Mouse (Mus musculus) lung, postnatal 4 days (tissue): Measurements from ENCODE around the gene Fkbp5.
A peak's percentile ranks its signal among the peaks of the same experiment; 100 is the strongest.

Experiments used
- DNase-seq, 2 experiments: peaks; one replicate each; pipeline ENCODE4 v3.0.0; 2021

Gene Fkbp5

DNA sequence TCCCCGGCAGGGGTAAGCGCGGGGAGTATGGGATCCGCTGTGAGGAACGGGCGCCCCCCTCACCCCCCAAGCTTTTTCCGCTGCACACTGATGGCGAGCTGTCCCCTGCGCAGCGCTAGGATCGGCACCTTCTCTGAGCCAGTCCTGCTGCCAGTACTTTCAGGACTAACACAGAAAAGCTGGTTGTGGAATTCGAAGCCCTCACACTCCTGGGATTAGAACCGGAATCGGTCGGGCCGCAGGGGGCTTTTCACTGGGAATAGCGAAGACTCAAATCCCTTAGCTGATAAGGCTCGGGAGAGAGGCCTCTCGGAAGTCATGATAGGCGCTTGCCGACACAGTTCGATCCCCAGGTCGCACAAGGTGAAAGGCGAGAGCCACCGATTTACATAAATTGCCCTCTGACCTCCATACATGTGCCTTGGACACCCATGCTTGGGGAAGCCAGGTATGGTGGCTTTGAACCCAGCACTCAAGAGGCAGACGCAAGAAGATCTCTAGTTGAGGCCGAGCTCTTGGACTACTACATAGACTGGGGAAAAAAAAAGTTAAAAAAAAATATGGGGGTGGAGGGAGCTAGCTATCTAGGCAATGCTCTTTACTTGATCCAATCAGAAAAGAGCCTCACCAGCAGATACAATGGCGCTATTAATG, 6.2 kb upstream of the Fkbp5 start:
- no peak for DNase-seq

DNA sequence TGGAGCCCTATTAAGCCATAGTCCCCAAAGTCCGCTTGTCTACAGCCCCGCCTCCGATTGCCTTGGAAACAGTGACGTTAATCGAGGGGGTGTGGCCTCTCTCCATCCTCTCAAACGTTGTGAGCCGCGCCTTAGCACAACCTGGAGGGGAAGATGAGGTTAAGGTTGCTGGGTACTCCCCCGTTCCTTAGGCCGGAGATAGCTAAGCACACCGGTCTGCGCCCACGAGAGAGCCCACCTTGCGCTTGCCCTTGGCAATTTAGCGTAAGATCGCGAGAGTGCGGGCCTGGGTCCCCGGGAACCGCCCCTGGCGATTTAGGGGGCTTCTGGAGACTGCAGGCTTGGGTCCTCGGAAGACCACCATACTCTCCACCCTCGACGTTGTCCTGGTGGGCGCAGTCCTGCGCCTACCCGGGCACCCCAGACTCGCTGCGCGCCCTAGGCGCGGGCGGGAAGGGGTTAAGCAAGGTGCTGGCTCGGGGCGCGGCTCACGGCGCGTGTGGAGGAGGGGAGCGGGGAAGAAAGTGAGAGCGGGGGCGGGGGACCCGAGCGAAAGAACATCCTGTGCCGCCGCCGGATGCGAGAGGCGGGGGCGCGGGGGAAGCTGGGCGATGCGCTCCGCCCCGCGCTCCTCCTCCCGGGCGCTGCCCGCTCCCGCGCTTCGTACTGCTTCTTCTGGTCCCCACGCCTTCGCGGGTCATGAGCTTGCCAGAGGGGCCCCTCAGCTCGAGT, 5.5 kb upstream of the Fkbp5 start:
- DNase-seq, result peak; percentile 91 to 94

DNA sequence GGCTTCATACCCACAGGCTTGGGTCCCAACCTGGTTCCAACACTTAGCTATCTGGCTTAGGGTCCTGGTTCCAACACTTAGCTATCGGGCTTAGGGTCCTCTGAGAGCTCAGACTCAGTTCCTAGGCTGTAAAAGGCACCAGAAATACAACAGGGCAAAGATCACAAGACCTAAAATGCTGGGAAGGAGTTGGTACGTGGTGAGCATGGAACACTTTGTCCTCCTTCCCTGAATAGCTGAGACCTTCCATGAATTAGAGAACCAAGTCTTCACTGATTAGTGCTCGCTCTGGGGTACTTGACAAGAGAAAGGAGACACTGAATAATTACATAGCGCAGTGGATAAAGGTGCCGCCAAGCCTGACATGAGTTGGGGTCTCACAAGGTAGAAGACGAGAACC, 4.6 kb upstream of the Fkbp5 start:
- no peak for DNase-seq

DNA sequence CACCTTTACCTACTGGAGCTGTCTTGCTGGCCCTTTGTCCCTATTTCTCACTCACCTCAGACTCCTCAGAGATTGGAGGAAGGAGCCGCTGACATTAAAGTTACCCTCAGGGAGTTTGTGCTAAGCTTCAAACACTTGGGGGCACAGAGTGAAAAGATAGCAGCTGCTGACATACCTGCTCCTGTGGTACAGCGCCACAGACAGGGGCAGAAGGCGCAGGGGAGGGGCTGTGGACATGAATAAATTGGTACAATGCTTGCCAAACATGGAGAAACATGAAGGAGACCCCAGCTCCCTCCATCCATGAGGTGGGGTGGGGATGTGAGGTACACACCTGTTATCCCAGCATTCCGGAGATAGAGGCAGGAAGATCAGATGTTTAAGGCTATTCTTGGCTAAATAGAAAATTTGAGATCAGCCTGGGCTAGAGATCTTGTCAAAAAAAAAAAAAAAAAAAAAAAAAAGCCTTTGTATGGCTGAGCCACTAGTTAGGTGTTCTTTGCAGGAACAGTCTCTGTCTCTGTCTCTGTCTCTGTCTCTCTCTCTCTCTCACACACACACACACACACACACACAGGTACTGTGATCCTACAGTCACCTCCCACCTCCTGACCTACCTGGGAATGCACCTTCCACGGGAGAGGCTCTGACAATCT, 3.9 kb upstream of the Fkbp5 start:
- DNase-seq, result no peak

DNA sequence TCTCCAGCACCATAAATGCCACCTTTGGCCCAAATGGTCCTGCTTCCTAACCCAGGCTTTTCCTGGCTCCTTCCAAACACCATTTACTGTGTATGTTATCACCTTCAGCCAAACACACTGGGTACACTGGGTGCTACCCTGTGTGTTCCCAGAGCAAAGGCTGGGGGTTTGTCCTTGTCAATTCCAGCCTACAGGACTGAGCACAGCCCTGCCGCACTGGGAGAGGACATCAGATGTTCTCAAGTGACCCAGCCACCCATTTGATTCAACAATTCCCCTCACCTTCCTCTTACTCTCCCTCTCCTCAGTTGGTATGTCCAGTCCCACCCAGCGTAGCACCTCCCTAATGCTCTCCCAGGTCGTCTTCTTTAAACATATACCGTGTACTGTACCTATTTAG, 3.2 kb upstream of the Fkbp5 start:
- no peak for DNase-seq

DNA sequence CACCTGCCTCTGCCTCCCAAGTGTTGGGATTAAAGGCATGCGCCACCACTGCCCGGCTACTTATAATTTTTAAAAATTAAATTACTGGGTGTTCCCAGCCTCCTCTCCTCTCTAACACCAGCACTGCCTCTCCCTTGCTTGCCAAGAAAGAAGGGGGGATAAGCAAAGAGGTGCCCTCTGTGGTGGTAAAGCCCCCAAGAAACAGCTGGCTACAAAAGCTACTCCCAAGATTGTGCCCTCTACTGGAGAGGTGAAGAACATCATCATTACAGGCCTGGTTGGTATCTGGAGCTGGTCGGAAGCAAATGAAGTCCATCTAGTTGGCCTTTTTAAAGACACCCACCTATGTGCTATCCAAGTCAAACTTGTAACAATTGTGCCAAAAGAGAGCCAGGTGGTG, 2.5 kb upstream of the Fkbp5 start:
- DNase-seq, result peak in 1 of 2 experiments; percentile 10

DNA sequence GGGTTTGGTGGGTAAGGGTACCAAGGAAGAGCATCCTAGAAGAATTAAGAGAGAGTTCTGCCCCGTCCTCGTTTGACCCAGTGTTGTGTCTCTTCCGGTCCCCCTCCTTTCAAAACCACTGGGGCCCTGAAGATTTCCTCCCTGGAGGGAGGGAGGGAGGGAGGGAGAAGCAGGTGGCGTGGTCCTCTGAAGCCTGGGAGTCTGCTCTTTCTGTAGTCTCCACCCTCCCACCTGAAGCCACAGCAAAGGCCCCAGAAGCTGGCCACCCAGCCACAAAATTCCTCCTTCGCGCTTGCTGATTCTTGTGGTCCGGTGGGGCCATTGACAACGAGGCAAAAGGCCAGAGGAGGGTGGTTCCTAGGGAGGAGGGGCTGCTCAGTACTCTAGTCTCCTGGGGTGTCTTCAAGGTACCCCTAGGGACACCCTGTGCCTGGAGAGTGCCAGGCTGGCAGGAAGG, 1.3 kb upstream of the Fkbp5 start:
- DNase-seq, result peak; percentile 15 to 36

DNA sequence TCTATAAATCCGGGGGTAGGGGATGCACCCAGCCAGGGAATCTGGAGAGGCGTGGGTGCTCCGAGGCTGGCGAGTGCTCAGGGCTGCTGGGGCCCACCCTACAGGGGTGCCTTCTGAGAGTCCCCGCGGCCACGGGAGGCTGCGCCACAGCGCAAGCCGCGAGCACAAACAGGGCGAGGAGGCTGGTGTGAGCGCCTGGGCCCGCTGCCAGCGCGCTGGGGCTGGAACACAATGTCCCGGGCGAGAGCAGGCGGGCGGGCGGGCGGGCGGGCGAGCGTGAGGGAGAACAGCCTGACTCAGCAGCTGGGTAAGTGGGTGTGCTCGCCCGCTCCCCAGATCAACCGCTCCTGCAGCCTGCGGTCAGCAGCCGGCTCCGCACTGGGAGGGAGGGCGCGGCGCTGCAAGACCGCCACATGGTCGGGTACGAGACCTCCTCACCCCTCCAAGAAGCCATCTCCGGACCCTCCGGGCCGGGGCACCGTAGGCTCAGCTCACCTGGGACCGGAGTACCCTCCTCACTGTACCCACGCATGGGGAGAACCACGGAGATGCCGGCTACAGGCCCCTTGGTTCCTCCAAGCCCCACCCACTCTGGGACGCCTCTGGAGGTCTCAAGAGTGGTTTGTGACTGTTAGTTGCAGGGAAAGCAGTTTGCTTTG, 758 bp upstream of the Fkbp5 start:
- peak; percentile 88 to 95 for DNase-seq

DNA sequence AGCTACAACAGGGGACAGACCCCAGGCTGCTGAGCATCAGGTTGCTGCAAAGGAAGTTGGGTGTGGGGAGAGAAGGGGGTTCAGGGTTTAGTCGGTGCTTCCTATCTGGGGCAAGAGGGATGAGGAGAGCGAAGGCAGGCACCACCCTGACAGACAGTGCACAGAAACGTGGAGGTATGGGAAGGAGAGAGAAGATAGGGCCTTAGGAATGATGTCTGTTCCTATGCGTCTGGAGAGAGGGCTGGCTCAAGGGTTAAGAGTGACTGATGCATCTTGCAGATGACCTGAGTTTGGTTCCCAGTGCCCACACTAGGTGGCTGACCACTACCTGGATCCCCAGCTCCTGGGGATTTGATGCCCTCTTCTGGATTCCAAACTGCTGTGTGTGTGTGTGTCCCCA, 446 bp downstream of the Fkbp5 start:
- no peak for DNase-seq

DNA sequence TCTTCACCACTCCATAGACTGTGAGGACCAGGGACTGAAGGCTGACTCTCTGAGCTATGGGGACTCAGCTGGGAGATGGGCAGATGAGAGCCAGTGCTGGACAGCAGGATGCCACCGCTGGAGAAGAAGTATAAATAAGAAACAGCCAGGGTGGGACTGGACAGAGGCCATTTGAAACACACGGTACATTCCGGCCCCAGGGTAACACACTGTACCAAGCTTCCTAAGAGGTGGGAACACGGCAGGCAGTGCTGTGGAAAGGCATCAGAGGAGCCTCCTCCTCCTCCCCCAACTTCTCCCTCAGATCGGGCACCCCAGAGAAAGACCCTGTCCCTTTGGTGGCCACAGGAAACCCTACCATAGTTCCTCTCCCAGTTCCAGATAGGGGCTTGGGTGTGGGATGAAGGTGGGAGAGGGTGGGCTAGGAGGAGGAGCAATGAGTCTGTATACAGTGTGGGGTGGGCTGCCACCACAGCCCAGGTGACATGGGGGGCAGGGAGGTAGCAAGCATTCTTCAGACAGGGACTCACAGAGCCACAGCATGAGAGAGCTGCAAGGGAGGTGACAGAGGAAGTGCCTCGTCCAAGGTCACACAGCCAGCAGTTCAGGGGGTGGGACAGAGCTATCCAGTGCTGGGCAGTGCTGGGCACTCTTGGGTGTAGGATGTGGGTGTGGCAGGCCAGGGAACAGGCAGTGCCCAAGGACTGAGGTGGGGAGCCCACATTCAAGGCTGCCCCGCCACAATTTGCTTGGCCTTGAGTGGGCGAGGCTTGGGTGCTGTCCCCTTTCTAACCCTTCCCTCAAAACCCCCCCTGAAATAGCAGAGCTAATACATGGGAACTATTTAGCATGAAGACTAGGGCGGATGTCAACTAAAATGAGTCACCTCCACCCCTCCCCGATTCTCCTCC, 1.6 kb downstream of the Fkbp5 start:
- DNase-seq, result peak; percentile 21 to 51

DNA sequence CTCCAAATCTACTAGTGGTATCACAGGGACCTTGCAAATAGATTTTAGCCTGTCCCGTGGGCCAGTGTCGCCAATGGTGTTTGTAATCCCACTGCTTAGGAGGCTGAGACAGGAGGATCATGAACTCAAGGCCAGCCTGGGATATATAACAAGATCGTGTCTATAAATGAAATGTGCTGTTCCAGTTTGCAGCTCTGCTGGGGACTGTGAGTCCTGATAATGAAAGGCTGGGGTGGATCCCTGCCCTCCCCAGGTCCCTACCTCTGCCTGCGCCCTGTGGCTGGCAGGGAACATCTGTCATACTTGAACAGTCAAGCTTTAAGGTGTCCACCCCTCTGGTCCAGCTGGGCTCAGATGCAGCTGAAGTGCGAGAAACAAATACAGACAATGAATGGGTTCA, 2.8 kb downstream of the Fkbp5 start:
- DNase-seq, result no peak

DNA sequence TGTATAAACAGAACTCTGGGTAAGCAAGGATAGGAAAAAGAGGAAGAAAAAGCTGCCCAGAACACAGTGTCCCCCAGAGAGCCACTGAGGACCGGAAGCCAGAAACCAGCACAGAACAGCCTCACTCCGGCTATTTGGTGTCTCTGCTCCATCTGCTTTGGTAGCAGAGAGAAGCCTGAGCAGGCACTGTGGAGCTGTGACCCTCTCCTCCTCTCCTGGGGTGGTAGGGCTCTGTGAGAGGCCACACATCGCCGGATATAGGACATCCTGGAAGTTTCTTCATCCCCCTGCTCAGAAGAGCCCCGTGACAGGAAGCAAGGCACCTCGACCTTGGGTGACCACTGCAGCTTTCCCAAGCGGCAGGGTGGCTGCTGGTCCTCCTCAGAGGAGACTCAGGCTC, 3.5 kb downstream of the Fkbp5 start:
- DNase-seq, result peak in 1 of 2 experiments; percentile 28

DNA sequence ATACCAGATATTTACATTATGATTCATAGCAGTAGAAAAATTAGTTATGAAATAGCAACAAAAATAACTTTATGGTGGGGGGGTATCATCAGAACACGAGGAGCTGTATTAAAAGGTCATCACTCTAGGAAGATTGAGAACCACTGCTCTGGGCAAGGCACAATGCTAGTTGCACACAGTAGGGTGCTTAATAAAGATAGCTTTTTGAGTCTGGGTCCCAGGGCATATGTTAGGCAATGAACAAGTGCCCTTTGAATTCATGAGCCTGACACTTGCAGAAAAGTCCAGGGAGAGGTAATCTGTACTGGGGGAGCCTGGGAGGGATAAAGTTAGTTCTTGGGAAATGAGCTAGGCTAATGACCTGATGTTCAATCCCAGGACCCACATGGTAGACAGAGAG, 4.0 kb downstream of the Fkbp5 start:
- DNase-seq, result no peak

DNA sequence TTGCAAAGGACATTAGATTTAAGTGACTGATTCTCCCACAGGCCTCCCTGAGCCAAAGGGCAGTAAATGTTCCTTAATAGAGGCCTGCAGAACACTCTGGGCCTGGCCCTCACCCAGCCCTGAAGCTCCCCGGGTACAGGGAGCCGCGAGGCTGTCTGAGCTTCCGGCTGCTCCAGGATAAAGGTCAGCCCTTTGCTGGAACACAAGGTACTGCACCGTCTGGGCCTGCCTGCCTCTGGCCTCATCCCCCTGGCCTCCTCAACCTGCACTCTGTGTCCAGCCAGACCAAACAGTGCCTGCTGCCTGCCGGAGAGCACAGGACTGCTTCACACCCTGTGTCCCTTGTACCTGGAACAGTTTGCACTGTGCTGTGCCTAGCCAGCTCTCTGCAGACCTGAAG, 4.6 kb downstream of the Fkbp5 start:
- DNase-seq, result peak; percentile 12 to 36

DNA sequence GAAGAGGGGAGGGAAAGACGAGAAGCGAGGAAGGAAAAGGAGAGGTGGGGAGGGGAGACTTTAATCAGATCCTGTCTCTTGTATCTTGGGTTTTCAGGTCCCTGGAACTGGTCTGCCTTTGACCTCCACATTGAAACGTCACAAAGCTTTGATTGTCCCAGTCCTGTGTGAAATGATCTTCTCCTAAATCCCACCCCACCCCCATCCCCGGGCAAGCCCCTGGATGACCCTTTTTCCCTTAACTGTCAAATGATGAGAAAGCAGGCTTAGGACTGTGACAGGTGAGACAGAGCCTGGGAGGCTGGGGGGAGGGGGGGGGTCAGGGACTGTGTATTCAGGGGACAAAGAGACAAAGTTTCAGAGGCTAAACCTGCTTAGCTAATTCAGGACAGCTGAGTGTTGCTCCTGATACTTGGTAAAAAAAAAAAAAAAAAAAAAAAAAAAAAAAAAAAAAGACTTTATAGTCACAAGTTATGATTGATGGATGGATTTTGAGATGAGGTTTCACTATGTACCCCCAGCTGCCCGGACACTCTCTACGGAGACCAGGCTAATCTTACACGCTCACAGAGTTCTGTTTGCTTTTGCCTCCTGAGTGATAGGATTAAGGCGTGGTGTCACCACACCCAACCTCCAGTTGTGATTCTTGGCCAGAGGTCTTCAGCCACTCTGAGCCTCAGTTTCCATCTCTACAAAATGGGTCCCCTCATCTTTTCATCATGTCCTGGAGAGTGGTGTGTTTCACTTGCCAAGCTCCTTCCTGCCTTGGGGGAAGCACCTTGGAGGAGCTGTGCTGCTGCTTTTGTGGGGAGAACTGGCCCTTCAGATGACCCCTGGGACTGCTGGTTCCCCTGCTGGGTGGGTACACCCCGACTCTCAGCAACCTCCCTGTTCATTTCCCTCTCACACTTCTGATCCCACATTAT, 5.4 kb downstream of the Fkbp5 start:
- DNase-seq, result no peak

DNA sequence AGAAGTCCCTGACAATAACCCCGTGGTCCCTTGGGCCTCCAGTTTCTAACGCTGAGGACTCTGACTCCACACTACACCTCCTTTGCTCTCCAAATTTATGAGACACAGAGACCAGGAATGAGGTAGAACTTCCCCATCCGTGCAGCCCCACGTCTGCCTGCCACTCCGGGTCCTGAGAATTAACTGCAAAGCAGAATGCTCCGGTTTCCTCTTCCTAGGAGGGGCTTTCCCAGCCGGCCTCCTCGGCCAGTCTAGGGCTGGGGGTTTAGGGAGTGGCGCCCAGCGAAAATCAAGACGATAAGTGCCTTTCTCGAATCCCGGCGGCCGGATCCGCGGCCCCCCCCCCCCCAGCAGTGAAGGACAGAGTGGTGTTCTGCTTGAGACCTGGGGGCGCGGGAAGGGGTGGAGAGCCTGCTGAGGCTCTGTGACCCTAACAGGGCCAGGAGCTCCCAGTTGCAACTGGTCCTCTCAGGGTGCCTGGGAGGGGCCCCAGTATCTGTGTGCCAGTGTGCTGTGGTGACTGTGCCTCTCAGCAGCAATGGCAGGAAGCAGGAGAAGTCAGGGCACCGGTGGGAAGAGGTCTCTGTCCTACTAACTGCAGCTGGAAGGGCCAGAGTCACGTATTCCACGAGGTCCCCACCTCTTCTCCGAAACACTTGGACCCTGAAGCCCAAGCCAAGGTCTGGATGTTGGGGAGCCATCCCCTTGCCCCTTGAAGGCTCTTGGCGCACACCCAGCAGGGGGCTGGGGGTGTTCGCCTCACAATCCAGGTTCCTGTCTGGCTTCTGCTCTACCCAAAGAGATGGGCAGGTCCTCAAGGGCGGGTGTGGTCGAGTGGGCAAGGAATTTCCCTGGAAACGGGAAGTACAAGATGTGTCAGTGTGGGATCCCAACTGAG, 6.6 kb downstream of the Fkbp5 start:
- DNase-seq, result peak in 1 of 2 experiments; percentile 17

DNA sequence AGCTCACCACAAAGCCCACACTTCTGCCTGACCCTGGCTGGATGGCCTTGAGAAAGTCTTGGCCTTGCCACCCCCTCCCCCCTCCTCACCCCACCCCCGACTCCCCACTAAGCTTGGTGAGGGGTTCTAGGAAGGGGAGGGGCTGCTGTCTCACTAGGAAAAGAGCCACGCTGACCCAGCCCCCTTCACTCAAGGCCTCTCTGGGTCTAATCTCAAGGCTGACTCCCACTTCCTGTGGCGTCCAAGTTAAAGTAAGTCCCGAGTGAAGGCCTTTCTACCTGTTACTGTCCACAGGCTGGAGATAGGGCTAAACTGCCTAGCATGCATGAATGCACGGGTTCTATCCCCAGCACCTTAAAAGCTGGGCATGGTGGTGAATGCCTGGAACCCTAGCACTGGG, 9.8 kb downstream of the Fkbp5 start:
- DNase-seq, result no peak

DNA sequence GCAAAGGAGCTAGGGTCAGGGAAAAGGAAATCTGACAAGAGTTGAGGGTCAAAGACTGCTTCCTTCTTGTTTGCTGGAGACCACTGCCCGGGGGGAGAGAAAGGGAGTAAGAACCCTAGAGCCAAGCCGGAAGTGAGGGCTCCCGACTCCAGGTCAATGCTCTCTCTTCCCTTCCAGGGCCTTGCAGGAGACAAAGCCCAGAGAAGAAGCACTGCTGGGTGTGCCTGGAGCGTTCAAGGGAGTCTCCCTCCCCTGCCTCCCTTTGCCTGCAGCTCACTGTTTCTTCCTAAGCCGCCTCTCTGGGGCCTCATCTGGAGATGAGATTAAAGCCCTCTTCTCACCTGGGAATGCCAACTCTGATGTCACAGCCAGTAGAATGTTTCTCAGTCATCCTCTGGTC, 10.4 kb downstream of the Fkbp5 start:
- no peak for DNase-seq

DNA sequence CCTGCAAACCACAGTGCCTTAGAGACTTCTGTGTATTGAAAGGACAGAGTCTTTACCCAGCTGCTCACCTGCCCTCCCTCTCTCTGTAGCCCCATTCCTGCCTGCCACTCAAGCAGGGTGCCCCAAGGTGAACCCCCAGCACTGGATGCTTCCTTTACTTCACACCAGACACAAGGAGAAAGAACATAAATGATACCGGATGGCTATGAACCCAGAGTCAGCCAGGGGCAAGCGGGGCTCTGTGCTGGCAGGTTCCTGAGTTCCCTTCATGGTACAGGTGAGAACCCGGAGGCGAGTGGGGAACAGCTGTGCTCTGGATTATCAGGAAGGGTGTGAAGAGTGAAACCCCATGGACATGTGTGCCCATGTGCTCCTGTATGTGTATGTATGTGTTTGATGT, 11.7 kb downstream of the Fkbp5 start:
- no peak for DNase-seq

DNA sequence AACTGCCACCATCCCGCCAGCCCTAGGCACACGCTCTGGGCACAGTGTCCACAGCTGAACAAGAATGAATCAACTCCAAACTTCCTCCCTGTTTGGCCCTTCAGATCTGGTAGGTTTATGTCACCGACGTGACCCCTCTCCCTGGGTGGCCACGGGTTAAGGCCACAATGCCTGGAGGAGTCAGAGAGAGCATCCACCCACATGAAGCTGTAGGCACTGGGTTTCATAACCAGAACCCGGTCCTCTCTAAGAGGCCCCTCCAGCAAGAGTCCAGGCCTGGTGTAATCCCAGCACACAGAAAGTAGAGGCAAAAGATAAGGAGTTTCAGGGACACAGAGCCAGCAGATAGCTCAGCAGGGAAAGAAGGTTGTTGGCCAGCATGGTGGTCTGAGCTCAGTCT, 13.1 kb downstream of the Fkbp5 start:
- no peak for DNase-seq
